Mouse (Mus musculus) CH12.LX (cell line): ENCODE data around the gene Nucb1.
"Not testable (repeated sequence)": the region's sequence is repeated elsewhere in the genome, so short reads cannot be mapped to it uniquely, and the experiment has no call there.

Source experiments
- CTCF ChIP-seq, 2 experiments: IDR thresholded peaks in 1 of 2; conservative IDR thresholded peaks in 1 of 2; 2 replicates each; pipeline ENCODE4 v1.5.1; 2011 to 2012; ENCODE audit warnings: low read depth in 2 of 2, low read length in 2 of 2, improper control_type of control experiment in 1 of 2, inconsistent platforms in 1 of 2, mild to moderate bottlenecking in 1 of 2, moderate library complexity in 1 of 2
- E2F4 ChIP-seq: IDR thresholded peaks from 2 replicates; pipeline ENCODE4 v1.6.1; 2011; ENCODE audit warnings: low read depth, low read length, improper control_type of control experiment; ENCODE audit not compliant: insufficient replicate concordance
- EP300 ChIP-seq: IDR thresholded peaks from 2 replicates; pipeline ENCODE4 v1.6.1; 2011; ENCODE audit warnings: low read length, improper control_type of control experiment
- GABPA ChIP-seq: IDR thresholded peaks from 2 replicates; pipeline ENCODE4 v1.6.1; 2012; ENCODE audit warnings: low read depth, low read length, improper control_type of control experiment, inconsistent platforms; ENCODE audit not compliant: insufficient replicate concordance
- HCFC1 ChIP-seq: IDR thresholded peaks from 2 replicates; pipeline ENCODE4 v1.6.1; 2012; ENCODE audit warnings: low read depth, mild to moderate bottlenecking, inconsistent platforms, low read length, improper control_type of control experiment
- IRF4 ChIP-seq: IDR thresholded peaks from 2 replicates; pipeline ENCODE4 v1.6.1; 2014; ENCODE audit warnings: low read depth, mild to moderate bottlenecking, inconsistent platforms, low read length, improper control_type of control experiment
- MAX ChIP-seq: IDR thresholded peaks from 2 replicates; pipeline ENCODE4 v1.6.1; 2011; ENCODE audit warnings: low read length, improper control_type of control experiment
- POLR2A ChIP-seq: IDR thresholded peaks from 2 replicates; pipeline ENCODE4 v1.6.1; 2011; ENCODE audit warnings: low read depth, mild to moderate bottlenecking, improper control_type of control experiment, low read length
- POLR2AphosphoS2 ChIP-seq: IDR thresholded peaks from 2 replicates; pipeline ENCODE4 v1.6.1; 2011; ENCODE audit warnings: low read depth, low read length, improper control_type of control experiment
- TCF12 ChIP-seq: IDR thresholded peaks from 2 replicates; pipeline ENCODE4 v1.6.1; 2014; ENCODE audit warnings: low read depth, mild to moderate bottlenecking, inconsistent platforms, low read length, improper control_type of control experiment

DNA sequence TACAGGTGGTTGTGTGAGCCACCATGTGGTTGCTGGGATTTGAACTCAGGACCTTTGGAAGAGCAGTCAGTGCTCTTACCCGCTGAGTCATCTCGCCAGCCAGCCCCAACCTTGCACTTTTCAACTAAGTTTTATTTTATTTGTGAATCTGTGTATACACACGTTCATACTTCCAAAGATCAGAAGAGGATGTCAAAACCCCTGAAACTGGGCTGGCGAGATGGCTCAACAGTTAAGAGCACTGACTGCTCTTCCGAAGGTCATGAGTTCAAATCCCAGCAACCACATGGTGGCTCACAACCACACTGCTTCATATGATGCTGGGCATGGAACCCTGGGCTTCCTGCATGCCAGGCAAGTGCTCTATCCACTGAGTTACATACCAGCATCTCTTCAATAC is 25.2 kb downstream of the Nucb1 start:
- not testable (repeated sequence) for TF ChIP-seq CTCF (conservative IDR thresholded peaks at IDR 0.05 in 1 of 2, IDR thresholded peaks at IDR 0.05 in 1 of 2; ENCODE audit: low read depth in 2 of 2, low read length in 2 of 2); E2F4; POLR2A; HCFC1; POLR2AphosphoS2; TCF12; MAX; EP300; GABPA; IRF4
